ENCODE assay signal across 8 mouse cellular contexts in genomic region chr7:79847456-79848451, GRCm38 (mm10). TPM values are rescaled to one million over a fixed set of nuclear protein-coding genes. Genes with fewer than 3 reads are reported as not detected.
DNase-seq lines count a peak whose midpoint lies in the region; ATAC-seq lines count a peak whose summit lies in the region.

No protein-coding gene starts in this region.

- H3K27ac ChIP-seq in embryonic facial prominence, embryonic 14.5 days (replicated peaks; ENCODE audit: low read depth, low read length), result peak overlapping the region; percentile 44; the same call in 1 of the 2 replicates
- no peak overlapping the region for H3K27ac ChIP-seq in liver, embryonic 11.5 days (ENCODE audit: low read depth, low read length)

- peak overlapping the region; percentile 41 for H3K4me3 ChIP-seq in embryonic facial prominence, embryonic 14.5 days (ENCODE audit: low read depth, low read length)
- H3K4me3 ChIP-seq in liver, embryonic 11.5 days (ENCODE audit: low read depth, low read length), result peak overlapping the region; percentile 50

- H3K36me3 ChIP-seq in embryonic facial prominence, embryonic 14.5 days (ENCODE audit: control insufficient read depth, insufficient read depth, low read length), result no peaks in the 10 kb centered on the region
- H3K36me3 ChIP-seq in liver, embryonic 11.5 days (ENCODE audit: control insufficient read depth, insufficient read depth, low read length), result no peaks in the 10 kb centered on the region

- intact Hi-C loops in heart, postnatal 10 days (cut with DNase I), result no loop called here

- no peaks in the 10 kb centered on the region for H3K9me3 ChIP-seq in embryonic facial prominence, embryonic 14.5 days (ENCODE audit: control insufficient read depth, low read length)
- no peaks in the 10 kb centered on the region for H3K9me3 ChIP-seq in liver, embryonic 11.5 days (ENCODE audit: control insufficient read depth, low read length)

- peaks cover 28% of the 10 kb centered on the region for H3K4me1 ChIP-seq in embryonic facial prominence, embryonic 14.5 days (ENCODE audit: control insufficient read depth, insufficient read depth, low read length)
- H3K4me1 ChIP-seq in liver, embryonic 11.5 days (replicated peaks; ENCODE audit: control insufficient read depth, insufficient read depth, low read length), result peaks cover 4% of the 10 kb centered on the region

- no peaks in the 10 kb centered on the region for H3K27me3 ChIP-seq in embryonic facial prominence, embryonic 14.5 days (replicated peaks; ENCODE audit: control insufficient read depth, insufficient read depth, low read length)
- peaks cover 24% of the 10 kb centered on the region for H3K27me3 ChIP-seq in liver, embryonic 11.5 days (replicated peaks; ENCODE audit: control insufficient read depth, insufficient read depth, low read length)

- peak; percentile 92 for ATAC-seq in embryonic facial prominence, embryonic 14.5 days (ENCODE audit: low read depth)
- peak; percentile 43; the same call in 1 of the 2 replicates for ATAC-seq in liver, embryonic 11.5 days (replicated peaks; ENCODE audit: low FRiP score)
- ATAC-seq in inflammation-experienced regulatory T-cells, adult 6 months, result no peak

- peak; percentile 22 to 36 for DNase-seq in lung, adult 18-20 months
- DNase-seq in lung, postnatal 25 days (ENCODE audit: low spot score), result no peak
- DNase-seq in embryonic facial prominence, embryonic 14.5 days (ENCODE audit: low spot score), result peak; percentile 91
- peak; percentile 46 to 58 for DNase-seq in heart, postnatal 10 days
- peak; percentile 68 for DNase-seq in liver, embryonic 11.5 days (ENCODE audit: low spot score)
- DNase-seq in neural tube, embryonic 10.5 days (ENCODE audit: extremely low spot score, low spot score), result peak; percentile 74
- no peak for DNase-seq in T-cell, adult 2 months (ENCODE audit: low spot score)

- H3K4me2 ChIP-seq in embryonic facial prominence, embryonic 14.5 days (ENCODE audit: low read depth, low read length), result peak overlapping the region; percentile 74
- H3K4me2 ChIP-seq in liver, embryonic 11.5 days, result peak overlapping the region; percentile 71

- 6% methylated on average over 41 of the region's 53 CpGs for WGBS in embryonic facial prominence, embryonic 14.5 days
- WGBS in liver, embryonic 11.5 days, result 7% methylated on average over 51 of the region's 53 CpGs

- H3K9ac ChIP-seq in embryonic facial prominence, embryonic 14.5 days (ENCODE audit: low read depth, low read length), result peak overlapping the region; percentile 60
- peak overlapping the region; percentile 58 for H3K9ac ChIP-seq in liver, embryonic 11.5 days (ENCODE audit: low read depth, low read length)

RNA-seq across cellular contexts. Expression of gene Anpep, which starts 13.1 kb away (rescaled TPM):
- 20.8 and 30.5 TPM in 2 replicates for polyA plus RNA-seq in embryonic facial prominence, embryonic 14.5 days (2014; fragmentation: Nextera tagmentation; extraction: Ambion mirVana)
- 10 to 100 TPM; 26.6 to 29.3 TPM for total RNA-seq in heart, postnatal 10 days (2021)
- polyA plus RNA-seq in liver, embryonic 11.5 days (2014; fragmentation: Nextera tagmentation; extraction: Ambion mirVana), result 24.2 and 28.5 TPM in 2 replicates
- under 1 TPM in 1 of 3 experiments, not detected in 2; 0.63 TPM for polyA plus RNA-seq in inflammation-experienced regulatory T-cells, adult 6 months (2017; shearing (Covaris generic))

RNA-seq across cellular contexts. Expression of gene Mesp2, which starts 37.2 kb away (rescaled TPM):
- 0.72 and 0.98 TPM in 2 replicates for polyA plus RNA-seq in embryonic facial prominence, embryonic 14.5 days (2014; fragmentation: Nextera tagmentation; extraction: Ambion mirVana)
- under 1 TPM; 0.12 to 0.40 TPM for total RNA-seq in heart, postnatal 10 days (2021)
- 0.11 and 0.21 TPM in 2 replicates for polyA plus RNA-seq in liver, embryonic 11.5 days (2014; fragmentation: Nextera tagmentation; extraction: Ambion mirVana)
- polyA plus RNA-seq in inflammation-experienced regulatory T-cells, adult 6 months (2017; shearing (Covaris generic)), result under 1 TPM in 2 of 3 experiments, not detected in 1; 0.24 to 0.29 TPM

RNA-seq across cellular contexts. Expression of gene Mesp1, which starts 54.2 kb away (rescaled TPM):
- polyA plus RNA-seq in embryonic facial prominence, embryonic 14.5 days (2014; fragmentation: Nextera tagmentation; extraction: Ambion mirVana), result 0.21 and 0.35 TPM in 2 replicates
- total RNA-seq in heart, postnatal 10 days (2021), result not detected
- not detected in 2 replicates for polyA plus RNA-seq in liver, embryonic 11.5 days (2014; fragmentation: Nextera tagmentation; extraction: Ambion mirVana)
- not detected for polyA plus RNA-seq in inflammation-experienced regulatory T-cells, adult 6 months (2017; shearing (Covaris generic))

Comparison
In these comparisons a context has a peak if more than half of its experiments do, and no peak if none do; other contexts are left out.
1. DNase-seq: peak in lung, adult 18-20 months (2 of 2), embryonic facial prominence, embryonic 14.5 days (single experiment), heart, postnatal 10 days (2 of 2), liver, embryonic 11.5 days (single experiment) and neural tube, embryonic 10.5 days (single experiment); none in lung, postnatal 25 days (single experiment) and T-cell, adult 2 months (single experiment).
2. RNA of gene Anpep, which starts 13.1 kb away (polyA plus RNA-seq): 20.8 to 30.5 TPM in embryonic facial prominence, embryonic 14.5 days and 24.2 to 28.5 TPM in liver, embryonic 11.5 days; 0.63 TPM in inflammation-experienced regulatory T-cells, adult 6 months; every median in the first group is over 10 times any median in the second.